In the genomic region with DNA sequence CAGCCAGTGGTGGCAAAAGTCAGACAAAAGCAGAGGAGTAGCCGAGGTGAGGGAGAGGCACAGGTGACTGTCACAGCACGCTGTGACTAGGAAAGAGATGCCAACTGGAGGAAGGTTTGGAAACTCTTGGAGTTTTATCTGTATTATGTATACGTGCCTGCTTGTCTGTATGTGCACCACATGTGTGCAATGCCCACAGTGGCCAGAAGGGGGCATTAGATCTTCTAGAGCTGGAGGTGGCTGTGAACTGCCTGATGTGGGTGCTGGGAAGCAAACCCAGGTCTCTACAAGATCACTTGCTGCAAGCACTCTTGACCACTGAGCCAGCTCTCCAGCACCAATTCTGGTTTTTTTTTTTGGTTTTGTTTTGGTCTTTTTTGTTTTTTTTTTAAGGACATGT, we compare ENCODE assay signal across 10 mouse cellular contexts. TPM values are rescaled to one million over a fixed set of nuclear protein-coding genes. Genes with fewer than 3 reads are reported as not detected.
DNase-seq lines count a peak whose midpoint lies in the region; TF ChIP-seq lines count a peak whose summit lies in the region.
"Had no signal": no experiment of that assay in that cellular context is flagged by ENCODE, and none has a peak within 500 bp of the region (broad histone marks: within the 10 kb centered on the region; RNA-seq: fewer than 3 reads in every experiment).

No protein-coding gene starts in this region.

- no peak overlapping the region for H3K9ac ChIP-seq in CH12.LX (ENCODE audit: insufficient read depth, low read depth)
- H3K9ac ChIP-seq: limb, embryonic 13.5 days had no signal

- no peaks in the 10 kb centered on the region for H3K36me3 ChIP-seq in CH12.LX (replicated peaks in 1 of 2; ENCODE audit: control insufficient read depth in 1 of 2, insufficient read depth in 1 of 2, low read length in 1 of 2)

- TF ChIP-seq POLR2A in CH12.LX (IDR thresholded peaks at IDR 0.05; ENCODE audit: low read depth, low read length) = no peak

- no peak overlapping the region; the same call in 1 of the 2 replicates for H3K27ac ChIP-seq in gastrocnemius, adult 2 months
- no peak overlapping the region for H3K27ac ChIP-seq in left cerebral cortex, adult 2 months
- H3K27ac ChIP-seq in CH12.LX (ENCODE audit: insufficient read depth, low read depth) = no peak overlapping the region
- H3K27ac ChIP-seq: limb, embryonic 13.5 days had no signal

- in situ Hi-C loops in CH12.LX (cut with MboI; ENCODE audit: low pct_ligation_motif_present, low pct_unique_long_range_greater_than_20kb, low sequenced_read_pairs) = no loop called here

- intact Hi-C loops in gastrocnemius, adult 2 months (cut with DNase I) = no loop called here
- intact Hi-C loops in left cerebral cortex, adult 2 months (cut with DNase I) = no loop called here

- peaks cover 75% of the 10 kb centered on the region for H3K27me3 ChIP-seq in CH12.LX (replicated peaks)
- H3K27me3 ChIP-seq: limb, embryonic 13.5 days had no signal

- no peak for DNase-seq in gastrocnemius, adult 2 months
- no peak for DNase-seq in gastrocnemius, postnatal 10 days
- DNase-seq in left cerebral cortex, adult 2 months (ENCODE audit: extremely low spot score in 1 of 2, low spot score in 2 of 2) = no peak
- DNase-seq in left cerebral cortex, adult 9 months (ENCODE audit: low spot score in 2 of 2) = no peak
- DNase-seq in CH12.LX (ENCODE audit: extremely low read depth) = peak; percentile 8
- DNase-seq in induced T-regulatory cell, adult 2 months (ENCODE audit: low read depth) = peak; percentile 22
- DNase-seq in cerebellum, adult 8-10 months = no peak
- no peak for DNase-seq in spleen, adult 12 weeks (ENCODE audit: low spot score)
- DNase-seq: B cell, adult 2 months had no signal

- no peak overlapping the region for H3K4me3 ChIP-seq in gastrocnemius, adult 2 months
- no peak overlapping the region for H3K4me3 ChIP-seq in left cerebral cortex, adult 2 months
- H3K4me3 ChIP-seq in CH12.LX (replicated peaks in 1 of 3; ENCODE audit: low read depth in 2 of 3, low read length in 2 of 3, poor library complexity in 1 of 3) = no peak overlapping the region
- H3K4me3 ChIP-seq: limb, embryonic 13.5 days had no signal

- H3K9me3 ChIP-seq in CH12.LX (replicated peaks; ENCODE audit: low read length) = peaks cover 12% of the 10 kb centered on the region
- H3K9me3 ChIP-seq: limb, embryonic 13.5 days had no signal

- TF ChIP-seq RAD21 in CH12.LX (IDR thresholded peaks at IDR 0.05; ENCODE audit: low read depth, low read length) = no peak

- no peaks in the 10 kb centered on the region for H3K79me2 ChIP-seq in CH12.LX (replicated peaks; ENCODE audit: control insufficient read depth, extremely low read depth, insufficient read depth, poor library complexity, severe bottlenecking)

- no peak for TF ChIP-seq EP300 in CH12.LX (IDR thresholded peaks at IDR 0.05; ENCODE audit: low read length)

- no peak overlapping the region for H3K4me2 ChIP-seq in CH12.LX (ENCODE audit: insufficient read depth, low read depth, poor library complexity, severe bottlenecking)
- H3K4me2 ChIP-seq: limb, embryonic 13.5 days had no signal

- TF ChIP-seq CTCF in gastrocnemius, adult 2 months (IDR thresholded peaks at IDR 0.05) = peak; percentile 38
- peak; percentile 28 for TF ChIP-seq CTCF in left cerebral cortex, adult 2 months (IDR thresholded peaks at IDR 0.05)
- peak in 1 of 2 experiments; percentile 22; a peak in 1 of 4 replicates for TF ChIP-seq CTCF in CH12.LX (conservative IDR thresholded peaks at IDR 0.05 in 1 of 2, IDR thresholded peaks at IDR 0.05 in 1 of 2; ENCODE audit: low read depth in 2 of 2, low read length in 2 of 2)

- H3K4me1 ChIP-seq in CH12.LX (ENCODE audit: control insufficient read depth in 1 of 2, insufficient read depth in 2 of 2) = peaks cover 6 to 16% of the 10 kb centered on the region in 2 experiments

- dilution Hi-C loops in CH12.LX (cut with MboI; ENCODE audit: extremely low pct_ligation_motif_present, extremely low pct_unique_long_range_greater_than_20kb, low sequenced_read_pairs) = no loop called here

TF ChIP-seq in CH12.LX, 34 proteins besides CTCF, POLR2A, EP300 and RAD21:
- TF ChIP-seq JUN (IDR thresholded peaks at IDR 0.05; ENCODE audit: insufficient read depth, low read depth, low read length) (no peak), MAX (IDR thresholded peaks at IDR 0.05; ENCODE audit: low read length) (no peak), USF1 (IDR thresholded peaks at IDR 0.05; ENCODE audit: low read depth, low read length) (no peak), MYC (IDR thresholded peaks at IDR 0.05; ENCODE audit: low read depth, low read length) (no peak), PAX5 (IDR thresholded peaks at IDR 0.05; ENCODE audit: low read length) (no peak), KAT2A (IDR thresholded peaks at IDR 0.05; ENCODE audit: insufficient replicate concordance, low read length) (no peak), CHD2 (IDR thresholded peaks at IDR 0.05; ENCODE audit: low read length) (no peak), UBTF (IDR thresholded peaks at IDR 0.05; ENCODE audit: low read depth, low read length) (no peak), ZMIZ1 (IDR thresholded peaks at IDR 0.05; ENCODE audit: low read depth, low read length) (no peak), RCOR1 (conservative IDR thresholded peaks at IDR 0.05; ENCODE audit: low read depth, low read length) (no peak), ZNF384 (IDR thresholded peaks at IDR 0.05; ENCODE audit: low read depth, low read length) (no peak), E2F4 (IDR thresholded peaks at IDR 0.05; ENCODE audit: insufficient replicate concordance, low read depth, low read length) (no peak)

RNA-seq across cellular contexts. Expression of gene Ptprf, which starts 20.5 kb away (rescaled TPM):
- 1 to 10 TPM; 1.5 to 2.5 TPM for total RNA-seq in gastrocnemius, adult 2 months (2021)
- total RNA-seq in gastrocnemius, postnatal 10 days (2021) = 10 to 100 TPM; 15.9 to 21.0 TPM
- 100 to 1,000 TPM; 118 to 119 TPM for total RNA-seq in left cerebral cortex, adult 2 months (2021)
- total RNA-seq in CH12.LX (2012; rRNA removed) = 0.13 and 0.21 TPM in 2 replicates
- not detected in 2 replicates for total RNA-seq in CH12.LX (2014; rRNA removed)
- polyA plus RNA-seq in CH12.LX (2012; ENCODE audit: insufficient read length, low read depth) = 0.11 and 0.14 TPM in 2 replicates

Comparison
In these comparisons a context has a peak if more than half of its experiments do, and no peak if none do; other contexts are left out.
1. DNase-seq: peak in CH12.LX (single experiment) and induced T-regulatory cell, adult 2 months (single experiment); none in gastrocnemius, adult 2 months (single experiment), gastrocnemius, postnatal 10 days (single experiment), left cerebral cortex, adult 2 months (0 of 2), left cerebral cortex, adult 9 months (0 of 2), cerebellum, adult 8-10 months (single experiment) and spleen, adult 12 weeks (single experiment).
2. RNA of gene Ptprf, which starts 20.5 kb away (total RNA-seq): 118 to 119 TPM in left cerebral cortex, adult 2 months; 15.9 to 21.0 TPM in gastrocnemius, postnatal 10 days, 1.5 to 2.5 TPM in gastrocnemius, adult 2 months and 0.13 to 0.21 TPM in CH12.LX; every median in the first group is over 4 times any median in the second.